Mouse (Mus musculus) heart, embryonic 15.5 days (tissue): Measurements from ENCODE around the gene Arfrp1. TPM values are rescaled to one million over a fixed set of nuclear protein-coding genes. Genes with fewer than 3 reads are reported as not detected.

Source experiments
- ATAC-seq: fragments of 200-750 bp; cut with Nextera tagmentation; replicated peaks from 2 replicates; pipeline ENCODE4 v1.8.0; 2017; ENCODE audit warnings: low read depth, moderate TSS enrichment; ENCODE audit not compliant: insufficient number of reproducible peaks, insufficient read depth, low FRiP score
- H3K27ac ChIP-seq: fragments of 300-500 bp; sonication (generic); 2 replicates; pipeline ENCODE4 v1.5.1; 2015; ENCODE audit warnings: mild to moderate bottlenecking, inconsistent platforms
- H3K27me3 ChIP-seq: fragments of 300-500 bp; sonication (generic); 2 replicates; pipeline ENCODE4 v1.6.1; 2015; ENCODE audit warnings: inconsistent platforms
- H3K36me3 ChIP-seq: fragments of 300-500 bp; sonication (generic); 2 replicates; pipeline ENCODE4 v1.6.1; 2015; ENCODE audit warnings: mild to moderate bottlenecking, inconsistent platforms
- H3K4me1 ChIP-seq: fragments of 300-500 bp; sonication (generic); replicated peaks from 2 replicates; pipeline ENCODE4 v1.6.1; 2015; ENCODE audit warnings: inconsistent platforms
- H3K4me2 ChIP-seq: fragments of 300-500 bp; sonication (generic); 2 replicates; pipeline ENCODE4 v1.6.1; 2015; ENCODE audit warnings: inconsistent platforms, mild to moderate bottlenecking, moderate library complexity
- H3K4me3 ChIP-seq: fragments of 300-500 bp; sonication (generic); 2 replicates; pipeline ENCODE4 v1.5.1; 2015; ENCODE audit warnings: mild to moderate bottlenecking, inconsistent platforms
- H3K9ac ChIP-seq: fragments of 300-500 bp; sonication (generic); 2 replicates; pipeline ENCODE4 v1.6.1; 2015; ENCODE audit warnings: mild to moderate bottlenecking, inconsistent platforms
- H3K9me3 ChIP-seq: fragments of 300-500 bp; sonication (generic); replicated peaks from 2 replicates; pipeline ENCODE4 v1.6.1; 2016; ENCODE audit warnings: inconsistent platforms
- WGBS: fragments of 180-500 bp; shearing (Covaris S2); methylation state at CpG from one replicate; pipeline ENCODE4 v1.1.7; 2015; ENCODE audit warnings: mixed read lengths; 5-methylcytosine and 5-hydroxymethylcytosine counted together
- polyA plus RNA-seq: library from polyadenylated mRNA; unstranded; fragments of >200 nt; fragmentation: Nextera tagmentation; extraction: Ambion mirVana; gene quantifications from 2 replicates; pipeline ENCODE4 v1.2.1, GENCODE M21; 2015

Arfrp1 gene
- polyA plus RNA-seq, 1 experiment from 2014 or later = 53.2 TPM

DNA sequence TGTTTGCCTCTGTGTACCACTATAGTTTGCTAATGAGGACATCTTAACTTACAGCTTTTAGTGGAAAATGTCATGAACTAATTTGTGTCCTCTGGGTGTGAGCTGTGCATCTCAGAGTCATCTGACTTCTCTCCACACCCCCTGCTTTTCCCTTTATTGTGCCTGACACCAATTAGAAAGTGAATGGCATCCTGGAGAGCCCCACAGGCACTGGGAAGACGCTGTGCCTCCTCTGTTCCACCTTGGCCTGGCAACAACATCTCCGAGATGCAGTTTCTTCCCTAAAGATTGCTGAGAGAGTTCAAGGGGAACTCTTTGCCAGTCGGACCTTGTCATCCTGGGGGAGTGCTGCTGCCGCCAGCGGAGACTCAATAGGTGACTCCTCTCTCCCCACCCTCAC lies 43.1 kb downstream of the Arfrp1 start:
- Histone ChIP-seq H3K4me1 (peaks cover 12% of the 10 kb centered on the region), H3K4me3 (no peak overlapping the region), H3K27me3 (0 out of 2 replicates have a peak, but pooled peaks cover 2% of the 10 kb centered on the region), H3K27ac (no peak overlapping the region), H3K4me2 (no peak overlapping the region), H3K36me3 (peaks cover 40% of the 10 kb centered on the region), H3K9me3 (no peaks in the 10 kb centered on the region), H3K9ac (no peak overlapping the region)
- 78% methylated on average over 5 of the region's 5 CpGs for WGBS
- ATAC-seq = no peak

DNA sequence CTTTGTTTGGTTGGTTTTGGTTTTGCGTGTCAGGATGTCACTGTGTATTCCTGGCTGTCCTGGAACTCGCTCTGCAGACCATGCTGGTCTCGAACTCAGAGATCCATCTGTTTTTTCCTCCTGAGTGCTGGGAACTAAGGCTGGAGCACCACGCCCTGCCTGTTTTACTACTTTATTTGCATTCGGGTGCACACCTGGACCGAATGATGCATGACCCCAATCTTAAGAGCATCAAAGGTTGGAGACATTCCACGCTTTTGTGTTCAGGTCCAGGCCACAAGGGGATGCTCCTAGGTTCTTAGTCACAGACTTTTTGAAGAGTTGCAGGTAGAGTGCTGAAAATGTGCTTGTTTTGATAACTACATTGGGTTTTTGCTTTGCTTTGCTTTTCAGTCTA lies 45.1 kb downstream of the Arfrp1 start:
- peak overlapping the region; percentile 80 for H3K27ac ChIP-seq
- peaks cover 16% of the 10 kb centered on the region for H3K27me3 ChIP-seq
- H3K4me3 ChIP-seq = peak overlapping the region; percentile 63
- H3K4me1 ChIP-seq = peaks cover 12% of the 10 kb centered on the region
- H3K9me3 ChIP-seq = no peaks in the 10 kb centered on the region
- H3K4me2 ChIP-seq = peak overlapping the region; percentile 75
- peaks cover 24% of the 10 kb centered on the region for H3K36me3 ChIP-seq
- no peak for ATAC-seq
- WGBS = 17% methylated on average over 7 of the region's 7 CpGs
- peak overlapping the region; percentile 56 for H3K9ac ChIP-seq

DNA sequence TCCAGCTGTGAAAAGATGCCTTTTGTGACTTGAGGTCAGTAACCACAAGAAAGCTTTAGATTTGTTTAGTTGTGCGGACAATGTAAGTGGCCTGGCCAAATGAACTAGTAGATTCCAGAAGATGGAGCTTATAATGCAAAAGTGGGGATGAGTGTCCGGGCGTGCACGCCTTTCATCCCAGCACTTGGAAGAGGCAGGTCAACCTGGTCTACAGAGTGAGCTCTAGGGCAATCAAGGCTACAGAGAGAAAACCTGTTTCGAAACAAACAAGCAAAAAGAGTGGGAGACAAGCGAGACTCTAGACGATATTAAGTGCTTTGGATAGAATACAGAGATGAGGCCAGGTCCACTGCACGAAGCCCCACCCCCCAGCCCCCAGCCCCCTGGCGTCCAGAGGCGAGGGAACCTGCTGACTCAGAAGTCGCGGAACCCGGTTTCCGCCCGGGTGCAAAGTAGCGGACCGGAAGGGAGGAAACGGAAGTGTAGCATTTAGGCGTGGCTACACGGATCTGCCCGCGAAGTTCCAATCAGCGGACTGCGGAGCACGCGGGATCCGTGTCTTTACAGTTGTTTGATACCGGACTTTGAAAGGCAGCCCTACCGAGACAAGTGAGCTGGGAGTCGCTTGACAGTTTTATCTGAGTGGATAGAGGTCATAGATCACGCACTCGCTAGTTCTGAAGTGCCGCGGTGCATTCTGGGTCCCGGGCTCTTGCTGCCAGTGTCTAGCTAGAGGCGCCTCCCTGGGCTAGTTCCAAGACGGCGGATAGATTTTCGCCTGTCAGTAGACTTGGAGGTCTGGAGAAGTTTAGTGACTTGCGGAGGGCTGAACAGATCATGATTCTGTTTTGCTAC lies 45.7 kb downstream of the Arfrp1 start, which contains the start of gene Rtel1:
Rtel1 (plus strand) TSS at position 492 of the 855 bp plus-strand sequence.
- peak within 1 kb of the TSS; percentile 80 for H3K27ac ChIP-seq
- WGBS = 5% methylated on average over 40 of the region's 40 CpGs
- peaks cover 12% of the 10 kb centered on the region for H3K4me1 ChIP-seq
- no peaks in the 10 kb centered on the region for H3K9me3 ChIP-seq
- H3K4me2 ChIP-seq = peak within 1 kb of the TSS; percentile 75
- peak within 1 kb of the TSS; percentile 63 for H3K4me3 ChIP-seq
- H3K27me3 ChIP-seq = peaks cover 22% of the 10 kb centered on the region
- ATAC-seq = peak; percentile 87
- H3K9ac ChIP-seq = peak within 1 kb of the TSS; percentile 56
- H3K36me3 ChIP-seq = peaks cover 20% of the 10 kb centered on the region

- no peaks in the 10 kb centered on the region for H3K36me3 ChIP-seq
- no peak within 1 kb of the TSS for H3K27ac ChIP-seq
- H3K27me3 ChIP-seq = peaks cover 60% of the 10 kb centered on the region
- no peaks in the 10 kb centered on the region for H3K9me3 ChIP-seq
- no peak within 1 kb of the TSS for H3K9ac ChIP-seq
- peak within 1 kb of the TSS; percentile 20 for H3K4me3 ChIP-seq
- peak; percentile 50 for ATAC-seq
- peaks cover 9% of the 10 kb centered on the region for H3K4me1 ChIP-seq
- WGBS = 4% methylated on average over 23 of the region's 23 CpGs
- peak within 1 kb of the TSS; percentile 43 for H3K4me2 ChIP-seq
Observed at GRCm38 (mm10) chr2:181314080-181314810, 51.0 kb downstream of the Arfrp1 start, which contains the start of gene Stmn3. Stmn3 (minus strand) TSS chr2:181314500.

DNA sequence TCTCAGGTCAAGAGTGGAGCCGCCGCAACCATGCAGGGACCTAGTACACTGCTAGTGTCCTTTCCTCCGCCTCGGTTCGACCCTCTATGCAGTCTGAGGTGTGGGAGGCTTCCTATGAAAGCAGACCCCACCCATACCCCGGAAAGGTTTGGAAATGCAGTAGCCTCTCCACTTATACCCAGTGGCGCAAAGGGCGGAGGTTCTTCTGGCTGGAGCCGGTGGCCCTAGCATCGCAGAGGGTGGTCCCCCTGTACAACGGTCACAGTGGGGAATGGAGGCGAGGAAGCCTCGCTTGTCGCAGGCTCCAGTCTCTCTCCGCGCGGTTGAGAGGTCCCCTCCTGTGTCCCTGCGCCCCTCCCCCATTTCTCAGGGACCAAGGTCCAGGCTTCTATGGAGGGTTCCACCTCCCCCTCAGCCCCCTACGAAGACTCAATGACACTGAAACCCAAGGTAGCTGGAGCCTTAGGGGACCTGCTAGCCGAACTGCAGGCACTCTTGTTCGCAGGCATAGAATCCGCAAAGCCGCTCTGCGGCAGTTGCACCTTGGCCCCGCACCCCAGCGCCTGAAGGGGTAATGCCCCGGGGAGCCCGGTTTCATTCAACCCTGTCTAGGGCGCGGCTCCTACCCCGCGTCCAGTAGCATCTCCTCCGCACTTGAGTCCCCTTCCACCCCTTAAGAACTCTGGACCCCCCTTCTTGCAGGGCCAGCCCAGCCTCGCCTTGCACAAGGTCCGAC lies 51.7 kb downstream of the Arfrp1 start:
- H3K27me3 ChIP-seq = peaks cover 67% of the 10 kb centered on the region
- peaks cover 6% of the 10 kb centered on the region for H3K4me1 ChIP-seq
- H3K4me2 ChIP-seq = peak overlapping the region; percentile 43
- peak overlapping the region; percentile 20 for H3K4me3 ChIP-seq
- 3% methylated on average over 35 of the region's 35 CpGs for WGBS
- H3K36me3 ChIP-seq = no peaks in the 10 kb centered on the region
- no peak overlapping the region for H3K9ac ChIP-seq
- no peak for ATAC-seq
- H3K9me3 ChIP-seq = no peaks in the 10 kb centered on the region
- H3K27ac ChIP-seq = no peak overlapping the region

- Histone ChIP-seq H3K4me1 (peaks cover 6% of the 10 kb centered on the region), H3K27me3 (peaks cover 72% of the 10 kb centered on the region)
- WGBS = 12% methylated on average over 5 of the region's 5 CpGs
Observed at GRCm38 (mm10) chr2:181313006-181313343, 52.2 kb downstream of the Arfrp1 start.

DNA sequence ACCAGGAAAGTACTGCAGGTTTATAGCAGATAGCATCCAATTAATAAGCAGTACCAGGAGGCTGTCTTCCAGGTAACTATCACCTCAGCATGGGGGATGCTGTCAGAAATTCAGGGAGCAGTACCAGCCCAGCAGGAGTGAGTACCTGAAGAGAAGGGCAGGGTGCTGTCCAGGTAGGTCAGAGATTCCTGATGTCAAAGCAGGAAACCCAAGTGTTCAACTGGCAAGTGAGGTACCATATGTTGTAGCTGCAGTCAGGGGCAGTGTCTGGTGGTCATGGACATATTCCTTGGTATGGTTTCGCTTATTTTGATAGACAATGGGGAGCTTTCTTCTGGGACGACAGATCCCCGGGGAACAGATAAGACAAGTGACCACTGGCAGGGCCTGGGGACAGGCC lies 52.8 kb downstream of the Arfrp1 start:
- Histone ChIP-seq H3K36me3 (no peaks in the 10 kb centered on the region), H3K4me1 (peaks cover 6% of the 10 kb centered on the region), H3K27ac (no peak overlapping the region), H3K9ac (no peak overlapping the region), H3K9me3 (no peaks in the 10 kb centered on the region), H3K4me2 (no peak overlapping the region), H3K27me3 (peaks cover 78% of the 10 kb centered on the region), H3K4me3 (no peak overlapping the region)
- WGBS = 63% methylated on average over 3 of the region's 3 CpGs
- ATAC-seq = no peak

More at GRCm38 (mm10) chr2:181313006-181313343, 52.2 kb downstream of the Arfrp1 start:
- H3K36me3 ChIP-seq = no peaks in the 10 kb centered on the region
- no peak overlapping the region for H3K4me3 ChIP-seq
- H3K9me3 ChIP-seq = no peaks in the 10 kb centered on the region
- no peak overlapping the region for H3K4me2 ChIP-seq
- H3K27ac ChIP-seq = no peak overlapping the region
- no peak for ATAC-seq
- H3K9ac ChIP-seq = no peak overlapping the region

Other genes starting within 250 kb of the Arfrp1 start
- 0.03 and 0.65 TPM in 2 replicates for gene Kcnq2, start 230.1 kb downstream of the Arfrp1 start, polyA plus RNA-seq
- gene Eef1a2, start 208.4 kb downstream of the Arfrp1 start, polyA plus RNA-seq = 12.1 and 13.2 TPM in 2 replicates
- gene Ppdpf, start 178.2 kb downstream of the Arfrp1 start, polyA plus RNA-seq = 146 and 165 TPM in 2 replicates
- gene Ptk6, start 162.6 kb downstream of the Arfrp1 start, polyA plus RNA-seq = 0.05 TPM in 1 of 2 replicates, not detected in the other
- 0.09 and 0.10 TPM in 2 replicates for gene Srms, start 152.2 kb downstream of the Arfrp1 start, polyA plus RNA-seq
- gene Fndc11, start 145.4 kb downstream of the Arfrp1 start, polyA plus RNA-seq = 0.10 TPM in 1 of 2 replicates, not detected in the other
- gene Helz2, start 123.4 kb downstream of the Arfrp1 start, polyA plus RNA-seq = 0.87 and 1.9 TPM in 2 replicates
- gene Gmeb2, start 77.4 kb downstream of the Arfrp1 start, polyA plus RNA-seq = 7.4 and 9.5 TPM in 2 replicates
- 0.89 and 13.4 TPM in 2 replicates for gene Stmn3, start 50.9 kb downstream of the Arfrp1 start, polyA plus RNA-seq
- gene Rtel1, start 45.7 kb downstream of the Arfrp1 start, polyA plus RNA-seq = 18.0 and 27.9 TPM in 2 replicates
- 24.1 and 32.2 TPM in 2 replicates for gene Zgpat, start 476 bp downstream of the Arfrp1 start, polyA plus RNA-seq
- gene Lime1, start 14.7 kb upstream of the Arfrp1 start, polyA plus RNA-seq = 12.0 and 18.9 TPM in 2 replicates
- 8.6 and 10.4 TPM in 2 replicates for gene Zbtb46, start 94.0 kb upstream of the Arfrp1 start, polyA plus RNA-seq
- 0.10 and 0.26 TPM in 2 replicates for gene Abhd16b, start 127.8 kb upstream of the Arfrp1 start, polyA plus RNA-seq
- 105 and 117 TPM in 2 replicates for gene Tpd52l2, start 131.7 kb upstream of the Arfrp1 start, polyA plus RNA-seq
- 70.3 and 83.3 TPM in 2 replicates for gene Dnajc5, start 155.1 kb upstream of the Arfrp1 start, polyA plus RNA-seq
- gene Uckl1, start 219.5 kb upstream of the Arfrp1 start, polyA plus RNA-seq = 61.8 and 71.6 TPM in 2 replicates
- gene Prpf6, start 226.5 kb upstream of the Arfrp1 start, polyA plus RNA-seq = 38.9 and 45.5 TPM in 2 replicates
- 23.1 and 35.8 TPM in 2 replicates for gene Zfp512b, start 227.4 kb upstream of the Arfrp1 start, polyA plus RNA-seq
- gene Samd10, start 233.8 kb upstream of the Arfrp1 start, polyA plus RNA-seq = 9.6 and 14.9 TPM in 2 replicates